ENCODE assay signal across 30 mouse cellular contexts in genomic region chr11:59770753-59771152, GRCm38 (mm10). TPM values are rescaled to one million over a fixed set of nuclear protein-coding genes. Genes with fewer than 3 reads are reported as not detected.
DNase-seq lines count a peak whose midpoint lies in the region; ATAC-seq and TF ChIP-seq lines count a peak whose summit lies in the region.
"Had no signal": no experiment of that assay in that cellular context is flagged by ENCODE, and none has a peak within 500 bp of the region (broad histone marks: within the 10 kb centered on the region; RNA-seq: fewer than 3 reads in every experiment).

No protein-coding gene starts in this region.

- no peak overlapping the region for H3K4me3 ChIP-seq in hindbrain, embryonic 15.5 days
- H3K4me3 ChIP-seq in hindbrain, embryonic 12.5 days, result no peak overlapping the region
- H3K4me3 ChIP-seq in liver, postnatal 0 days (ENCODE audit: low read depth, low read length), result no peak overlapping the region
- H3K4me3 ChIP-seq in heart, embryonic 12.5 days, result no peak overlapping the region
- H3K4me3 ChIP-seq: embryonic facial prominence, embryonic 10.5 days; embryonic facial prominence, embryonic 15.5 days; forebrain, embryonic 12.5 days; heart, embryonic 10.5 days; intestine, embryonic 15.5 days; liver, embryonic 15.5 days; lung, embryonic 15.5 days had no signal

- 0 out of 2 replicates have a peak, but pooled peaks have one; percentile 48 for ATAC-seq in hindbrain, embryonic 15.5 days (ENCODE audit: low FRiP score, low read depth)
- no peak for ATAC-seq in hindbrain, embryonic 12.5 days (ENCODE audit: low FRiP score)
- ATAC-seq in liver, postnatal 0 days, result peak; percentile 36; the same call in 1 of the 2 replicates
- peak; percentile 44 to 55; a peak in 2 of 4 replicates for ATAC-seq in hematopoietic stem cell, adult 5-6 weeks (replicated peaks in 1 of 2; ENCODE audit: insufficient read depth in 1 of 2, low FRiP score in 2 of 2, low TSS enrichment in 1 of 2, low read depth in 1 of 2, poor library complexity in 2 of 2, severe bottlenecking in 2 of 2)
- no peak for ATAC-seq in heart, embryonic 12.5 days (ENCODE audit: insufficient number of reproducible peaks, low FRiP score)
- ATAC-seq: intestine, embryonic 15.5 days had no signal

- H3K4me2 ChIP-seq in hindbrain, embryonic 15.5 days, result no peak overlapping the region
- H3K4me2 ChIP-seq in hindbrain, embryonic 12.5 days (replicated peaks), result no peak overlapping the region
- no peak overlapping the region for H3K4me2 ChIP-seq in liver, postnatal 0 days (ENCODE audit: low read depth, low read length)
- H3K4me2 ChIP-seq in heart, embryonic 12.5 days, result no peak overlapping the region
- H3K4me2 ChIP-seq: embryonic facial prominence, embryonic 15.5 days; forebrain, embryonic 12.5 days; intestine, embryonic 15.5 days; liver, embryonic 15.5 days; lung, embryonic 15.5 days had no signal

- H3K9ac ChIP-seq in hindbrain, embryonic 15.5 days, result no peak overlapping the region
- no peak overlapping the region for H3K9ac ChIP-seq in hindbrain, embryonic 12.5 days
- H3K9ac ChIP-seq in liver, postnatal 0 days (replicated peaks), result no peak overlapping the region
- no peak overlapping the region for H3K9ac ChIP-seq in heart, embryonic 12.5 days
- H3K9ac ChIP-seq: embryonic facial prominence, embryonic 15.5 days; forebrain, embryonic 12.5 days; intestine, embryonic 15.5 days; liver, embryonic 15.5 days; lung, embryonic 15.5 days had no signal

- WGBS in hindbrain, embryonic 15.5 days, result 76% methylated on average over 7 of the region's 7 CpGs
- 89% methylated on average over 7 of the region's 7 CpGs for WGBS in hindbrain, embryonic 12.5 days
- 52% methylated on average over 7 of the region's 7 CpGs for WGBS in liver, postnatal 0 days (ENCODE audit: insufficient replicate concordance)
- WGBS in heart, embryonic 12.5 days, result 69% methylated on average over 7 of the region's 7 CpGs

- H3K27ac ChIP-seq in hindbrain, embryonic 15.5 days (replicated peaks), result no peak overlapping the region
- H3K27ac ChIP-seq in hindbrain, embryonic 12.5 days, result no peak overlapping the region
- H3K27ac ChIP-seq in liver, postnatal 0 days (ENCODE audit: low read depth), result no peak overlapping the region
- no peak overlapping the region for H3K27ac ChIP-seq in heart, embryonic 12.5 days (ENCODE audit: poor library complexity, severe bottlenecking)
- H3K27ac ChIP-seq: embryonic facial prominence, embryonic 10.5 days; embryonic facial prominence, embryonic 15.5 days; forebrain, embryonic 12.5 days; heart, embryonic 10.5 days; intestine, embryonic 15.5 days; liver, embryonic 15.5 days; lung, embryonic 15.5 days; stomach, postnatal 0 days had no signal

- DNase-seq in liver, postnatal 0 days, result no peak
- no peak for DNase-seq in liver
- DNase-seq in 416B (ENCODE audit: low read depth), result peak; percentile 58
- DNase-seq in heart, postnatal 36 days, result no peak
- DNase-seq: adrenal gland, postnatal 14 days; cerebellum, adult 11-12 months; cerebellum, postnatal 10 days; gastrocnemius, postnatal 25 days; heart, adult 11 months; heart, postnatal 4 days; kidney, adult 2 months; kidney, postnatal 36 days; layer of hippocampus, postnatal 36 days; left cerebral cortex, postnatal 4 days; right cerebral cortex, adult 18-20 months; right cerebral cortex, postnatal 4 days; thymus, adult 18-20 months; thymus, postnatal 36 days had no signal

- no peak for TF ChIP-seq EP300 in liver, postnatal 0 days (IDR thresholded peaks at IDR 0.05; ENCODE audit: low read depth)

- H3K36me3 ChIP-seq in hindbrain, embryonic 15.5 days, result peaks cover 88% of the 10 kb centered on the region
- peaks cover 95% of the 10 kb centered on the region for H3K36me3 ChIP-seq in hindbrain, embryonic 12.5 days
- peaks cover 47% of the 10 kb centered on the region for H3K36me3 ChIP-seq in liver, postnatal 0 days (replicated peaks; ENCODE audit: insufficient read depth, low read length)
- H3K36me3 ChIP-seq in heart, embryonic 12.5 days, result peaks cover 94% of the 10 kb centered on the region

- H3K27me3 ChIP-seq in hindbrain, embryonic 15.5 days, result no peaks in the 10 kb centered on the region
- H3K27me3 ChIP-seq in hindbrain, embryonic 12.5 days, result no peaks in the 10 kb centered on the region
- no peaks in the 10 kb centered on the region for H3K27me3 ChIP-seq in liver, postnatal 0 days (ENCODE audit: insufficient read depth, low read length)
- H3K27me3 ChIP-seq in heart, embryonic 12.5 days (replicated peaks), result no peaks in the 10 kb centered on the region
- H3K27me3 ChIP-seq: embryonic facial prominence, embryonic 15.5 days; forebrain, embryonic 12.5 days; intestine, embryonic 15.5 days; liver, embryonic 15.5 days; lung, embryonic 15.5 days had no signal

- intact Hi-C loops in heart, postnatal 36 days (cut with DNase I), result no loop called here

- no peak for TF ChIP-seq CTCF in liver, postnatal 0 days (IDR thresholded peaks at IDR 0.05; ENCODE audit: low read depth)

- H3K4me1 ChIP-seq in hindbrain, embryonic 15.5 days (replicated peaks), result no peaks in the 10 kb centered on the region
- H3K4me1 ChIP-seq in hindbrain, embryonic 12.5 days, result no peaks in the 10 kb centered on the region
- H3K4me1 ChIP-seq in liver, postnatal 0 days (ENCODE audit: insufficient read depth), result no peaks in the 10 kb centered on the region
- H3K4me1 ChIP-seq in heart, embryonic 12.5 days (replicated peaks), result peaks cover 16% of the 10 kb centered on the region
- H3K4me1 ChIP-seq: embryonic facial prominence, embryonic 10.5 days; embryonic facial prominence, embryonic 15.5 days; forebrain, embryonic 12.5 days; intestine, embryonic 15.5 days; liver, embryonic 15.5 days; lung, embryonic 15.5 days had no signal

- H3K9me3 ChIP-seq in hindbrain, embryonic 15.5 days, result no peaks in the 10 kb centered on the region
- no peaks in the 10 kb centered on the region for H3K9me3 ChIP-seq in hindbrain, embryonic 12.5 days (replicated peaks)
- H3K9me3 ChIP-seq in liver, postnatal 0 days (ENCODE audit: low read length), result no peaks in the 10 kb centered on the region
- no peaks in the 10 kb centered on the region for H3K9me3 ChIP-seq in heart, embryonic 12.5 days (replicated peaks)
- H3K9me3 ChIP-seq: embryonic facial prominence, embryonic 10.5 days; embryonic facial prominence, embryonic 15.5 days; forebrain, embryonic 12.5 days; heart, embryonic 10.5 days; intestine, embryonic 15.5 days; liver, embryonic 15.5 days; lung, embryonic 15.5 days had no signal

RNA-seq across cellular contexts. Expression of gene Pld6, which starts 16.7 kb away (rescaled TPM):
- 15.1 and 16.4 TPM in 2 replicates for polyA plus RNA-seq in hindbrain, embryonic 15.5 days (2015; fragmentation: Nextera tagmentation; extraction: Ambion mirVana)
- polyA plus RNA-seq in hindbrain, embryonic 12.5 days (2016; fragmentation: Nextera tagmentation; extraction: Ambion mirVana), result 1.2 and 1.5 TPM in 2 replicates
- 1.7 and 2.0 TPM in 2 replicates for polyA plus RNA-seq in liver, postnatal 0 days (2015; fragmentation: Nextera tagmentation; extraction: Ambion mirVana)
- 3.7 and 4.4 TPM in 2 replicates for total RNA-seq in hematopoietic stem cell, adult 5-6 weeks (2017)
- 3.9 and 4.6 TPM in 2 replicates for polyA plus RNA-seq in heart, embryonic 12.5 days (2016; fragmentation: Nextera tagmentation; extraction: Ambion mirVana)
- under 1 TPM; 0.22 to 0.54 TPM for total RNA-seq in heart, postnatal 36 days (2021)
- total RNA-seq: gastrocnemius, postnatal 25 days had no signal

RNA-seq across cellular contexts. Expression of gene Flcn, which starts 39.1 kb away (rescaled TPM):
- polyA plus RNA-seq in hindbrain, embryonic 15.5 days (2015; fragmentation: Nextera tagmentation; extraction: Ambion mirVana), result 42.4 and 44.8 TPM in 2 replicates
- polyA plus RNA-seq in hindbrain, embryonic 12.5 days (2016; fragmentation: Nextera tagmentation; extraction: Ambion mirVana), result 34.1 and 36.2 TPM in 2 replicates
- 11.3 and 13.9 TPM in 2 replicates for polyA plus RNA-seq in liver, postnatal 0 days (2015; fragmentation: Nextera tagmentation; extraction: Ambion mirVana)
- total RNA-seq in hematopoietic stem cell, adult 5-6 weeks (2017), result 24.5 and 27.3 TPM in 2 replicates
- polyA plus RNA-seq in heart, embryonic 12.5 days (2016; fragmentation: Nextera tagmentation; extraction: Ambion mirVana), result 25.1 and 26.5 TPM in 2 replicates
- 10 to 100 TPM; 41.4 to 51.3 TPM for total RNA-seq in heart, postnatal 36 days (2021)

Comparison
In these comparisons a context has a peak if more than half of its experiments do, and no peak if none do; other contexts are left out.
1. ATAC-seq: peak in hindbrain, embryonic 15.5 days (single experiment), liver, postnatal 0 days (single experiment) and hematopoietic stem cell, adult 5-6 weeks (2 of 2); none in hindbrain, embryonic 12.5 days (single experiment) and heart, embryonic 12.5 days (single experiment).